Mouse (Mus musculus): ENCODE measurements around the gene Ccnq. TPM values are rescaled to one million over a fixed set of nuclear protein-coding genes. Genes with fewer than 3 reads are reported as not detected.
"Not testable (repeated sequence)": the region's sequence is repeated elsewhere in the genome, so short reads cannot be mapped to it uniquely, and the experiment has no call there.

Ccnq gene
- total and polyA plus RNA-seq, 2 experiments from 2014 or later: 30.7 to 33.1 TPM

GRCm38 (mm10) chr11:78762201-78762600 is 10.7 kb upstream of the Ccnq start:
- Histone ChIP-seq H3K4me2 (ENCODE audit: low read depth) (no peak overlapping the region), H3K9me3 (ENCODE audit: low read length) (no peaks in the 10 kb centered on the region), H3K27me3 (ENCODE audit: insufficient read depth, low read length) (no peaks in the 10 kb centered on the region), H3K27ac (ENCODE audit: low read depth, low read length) (no peak overlapping the region), H3K36me3 (ENCODE audit: insufficient read depth) (no peaks in the 10 kb centered on the region), H3K9ac (no peak overlapping the region), H3K4me1 (ENCODE audit: insufficient read depth) (no peaks in the 10 kb centered on the region), H3K4me3 (ENCODE audit: low read depth, low read length) (no peak overlapping the region)
- no peak for TF ChIP-seq CTCF (IDR thresholded peaks at IDR 0.05; ENCODE audit: low read depth)
- DNase-seq: no peak
- no peak for ATAC-seq
- 31% methylated on average over 5 of the region's 5 CpGs for WGBS

DNA sequence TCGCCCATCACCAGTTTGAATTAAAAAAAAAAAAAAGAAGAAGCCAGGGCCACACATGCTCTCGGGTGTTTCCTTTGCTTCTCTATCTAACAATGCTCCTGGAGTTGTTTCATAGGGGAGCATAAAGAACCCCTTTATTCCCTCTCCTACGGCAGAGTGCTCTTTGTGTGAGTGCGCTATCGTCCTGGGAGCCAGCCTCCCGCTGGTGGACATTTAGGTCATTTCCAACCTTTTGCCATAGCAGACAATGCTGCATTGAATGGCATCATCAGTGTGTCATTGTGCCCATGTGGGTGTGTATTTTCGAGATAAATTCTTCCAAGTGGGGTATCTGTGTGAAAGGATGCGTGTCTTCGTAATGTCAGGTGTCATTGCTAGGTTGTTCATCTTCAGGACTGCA is 9.6 kb upstream of the Ccnq start:
- no peaks in the 10 kb centered on the region for H3K27me3 ChIP-seq (ENCODE audit: insufficient read depth, low read length)
- H3K4me1 ChIP-seq (ENCODE audit: insufficient read depth): no peaks in the 10 kb centered on the region
- ATAC-seq (no peak), DNase-seq (no peak)
- WGBS: 44% methylated on average over 9 of the region's 9 CpGs
- no peak overlapping the region for H3K27ac ChIP-seq (ENCODE audit: low read depth, low read length)
- H3K9me3 ChIP-seq (ENCODE audit: low read length): no peaks in the 10 kb centered on the region
- H3K36me3 ChIP-seq (ENCODE audit: insufficient read depth): no peaks in the 10 kb centered on the region
- H3K4me2 ChIP-seq (ENCODE audit: low read depth): no peak overlapping the region
- no peak overlapping the region for H3K9ac ChIP-seq
- TF ChIP-seq CTCF (IDR thresholded peaks at IDR 0.05; ENCODE audit: low read depth): no peak
- no peak overlapping the region for H3K4me3 ChIP-seq (ENCODE audit: low read depth, low read length)

DNA sequence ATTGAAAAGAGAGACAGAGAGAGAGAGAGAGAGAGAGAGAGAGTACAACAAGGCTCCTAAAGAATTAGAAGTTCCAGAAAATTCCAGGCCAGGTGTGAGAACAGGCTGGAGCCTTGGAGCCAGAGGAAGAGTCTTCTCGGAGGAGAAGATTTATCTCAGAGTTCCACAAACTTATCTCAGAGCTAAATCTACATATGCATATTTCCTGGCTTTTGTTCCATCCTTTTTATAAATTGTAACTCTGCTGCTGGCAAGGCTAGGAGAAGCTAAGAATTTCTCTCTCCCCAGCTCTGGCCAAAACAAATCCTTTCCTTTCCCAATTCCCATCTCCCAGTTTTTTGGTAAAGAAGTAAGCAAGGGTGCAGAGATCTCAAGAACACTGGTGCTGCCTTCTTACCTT is 3.8 kb upstream of the Ccnq start:
- no peaks in the 10 kb centered on the region for H3K36me3 ChIP-seq (ENCODE audit: insufficient read depth)
- no peaks in the 10 kb centered on the region for H3K9me3 ChIP-seq (ENCODE audit: low read length)
- no peak for ATAC-seq
- no peak overlapping the region for H3K4me2 ChIP-seq (ENCODE audit: low read depth)
- H3K27me3 ChIP-seq (ENCODE audit: insufficient read depth, low read length): no peaks in the 10 kb centered on the region
- 88% methylated on average over 1 of the region's 1 CpGs for WGBS
- TF ChIP-seq CTCF (IDR thresholded peaks at IDR 0.05; ENCODE audit: low read depth): no peak
- DNase-seq: no peak
- H3K4me3 ChIP-seq (ENCODE audit: low read depth, low read length): no peak overlapping the region
- peaks cover 13% of the 10 kb centered on the region for H3K4me1 ChIP-seq (ENCODE audit: insufficient read depth)
- H3K9ac ChIP-seq: no peak overlapping the region
- no peak overlapping the region for H3K27ac ChIP-seq (ENCODE audit: low read depth, low read length)

- H3K4me1 ChIP-seq (ENCODE audit: insufficient read depth): peaks cover 13% of the 10 kb centered on the region
- H3K9ac ChIP-seq; H3K27ac ChIP-seq (ENCODE audit: low read depth, low read length); H3K4me3 ChIP-seq (ENCODE audit: low read depth, low read length); DNase-seq; H3K27me3 ChIP-seq (ENCODE audit: insufficient read depth, low read length); H3K4me2 ChIP-seq (ENCODE audit: low read depth); H3K36me3 ChIP-seq (ENCODE audit: insufficient read depth); H3K9me3 ChIP-seq (ENCODE audit: low read length); ATAC-seq: not testable (repeated sequence)
- WGBS: 82% methylated on average over 1 of the region's 1 CpGs
These were observed 2.6 kb upstream of the Ccnq start for GRCm38 (mm10) chr11:78754177-78754576.

DNA sequence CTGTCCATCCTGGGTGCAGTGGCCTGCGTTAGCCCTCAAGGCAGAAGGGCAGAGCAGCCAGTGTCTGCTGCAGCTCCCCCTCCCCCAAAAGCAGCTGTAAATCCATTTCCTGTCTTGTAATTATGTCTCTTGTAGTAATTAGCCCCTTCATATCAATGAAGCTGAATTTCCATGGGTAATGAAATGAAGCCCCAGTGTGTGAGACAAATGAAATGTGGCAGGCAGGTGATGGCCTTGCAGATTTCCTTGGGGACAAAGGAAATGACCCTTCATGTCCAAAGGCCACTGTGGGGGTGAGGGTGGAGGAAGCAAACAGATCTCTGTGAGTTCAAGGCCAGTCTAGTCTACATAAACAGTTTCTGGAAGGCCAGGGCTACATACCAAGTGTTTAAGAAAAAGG is 1.7 kb upstream of the Ccnq start:
- WGBS: 71% methylated on average over 1 of the region's 1 CpGs
- no peak overlapping the region for H3K4me2 ChIP-seq (ENCODE audit: low read depth)
- H3K9me3 ChIP-seq (ENCODE audit: low read length): no peaks in the 10 kb centered on the region
- H3K27ac ChIP-seq (ENCODE audit: low read depth, low read length): no peak overlapping the region
- no peak for ATAC-seq
- H3K4me3 ChIP-seq (ENCODE audit: low read depth, low read length): no peak overlapping the region
- no peak for DNase-seq
- H3K9ac ChIP-seq: no peak overlapping the region
- H3K4me1 ChIP-seq (ENCODE audit: insufficient read depth): peaks cover 13% of the 10 kb centered on the region
- H3K36me3 ChIP-seq (ENCODE audit: insufficient read depth): no peaks in the 10 kb centered on the region
- no peaks in the 10 kb centered on the region for H3K27me3 ChIP-seq (ENCODE audit: insufficient read depth, low read length)
- no peak for TF ChIP-seq CTCF (IDR thresholded peaks at IDR 0.05; ENCODE audit: low read depth)

GRCm38 (mm10) chr11:78751843-78752203 is 294 bp upstream of the Ccnq start:
- DNase-seq: no peak
- Histone ChIP-seq H3K4me3 (ENCODE audit: low read depth, low read length) (peak overlapping the region; percentile 53), H3K4me2 (ENCODE audit: low read depth) (peak overlapping the region; percentile 73), H3K9me3 (ENCODE audit: low read length) (no peaks in the 10 kb centered on the region), H3K4me1 (ENCODE audit: insufficient read depth) (peaks cover 13% of the 10 kb centered on the region), H3K27ac (ENCODE audit: low read depth, low read length) (peak overlapping the region; percentile 80; the same call in 1 of the 2 replicates), H3K9ac (peak overlapping the region; percentile 72; the same call in 1 of the 2 replicates), H3K27me3 (ENCODE audit: insufficient read depth, low read length) (no peaks in the 10 kb centered on the region), H3K36me3 (ENCODE audit: insufficient read depth) (no peaks in the 10 kb centered on the region)
- TF ChIP-seq CTCF (IDR thresholded peaks at IDR 0.05; ENCODE audit: low read depth): no peak
- ATAC-seq: no peak
- WGBS: 7% methylated on average over 2 of the region's 2 CpGs

- Histone ChIP-seq H3K27me3 (ENCODE audit: insufficient read depth, low read length) (no peaks in the 10 kb centered on the region), H3K27ac (ENCODE audit: low read depth, low read length) (no peak overlapping the region), H3K36me3 (ENCODE audit: insufficient read depth) (no peaks in the 10 kb centered on the region), H3K4me2 (ENCODE audit: low read depth) (no peak overlapping the region), H3K9ac (no peak overlapping the region), H3K9me3 (ENCODE audit: low read length) (no peaks in the 10 kb centered on the region), H3K4me1 (ENCODE audit: insufficient read depth) (peaks cover 8% of the 10 kb centered on the region), H3K4me3 (ENCODE audit: low read depth, low read length) (no peak overlapping the region)
- ATAC-seq (no peak), DNase-seq (no peak)
- TF ChIP-seq CTCF (IDR thresholded peaks at IDR 0.05; ENCODE audit: low read depth): no peak
- 89% methylated on average over 7 of the region's 7 CpGs for WGBS
These were observed 5.3 kb downstream of the Ccnq start for GRCm38 (mm10) chr11:78746264-78746663.

DNA sequence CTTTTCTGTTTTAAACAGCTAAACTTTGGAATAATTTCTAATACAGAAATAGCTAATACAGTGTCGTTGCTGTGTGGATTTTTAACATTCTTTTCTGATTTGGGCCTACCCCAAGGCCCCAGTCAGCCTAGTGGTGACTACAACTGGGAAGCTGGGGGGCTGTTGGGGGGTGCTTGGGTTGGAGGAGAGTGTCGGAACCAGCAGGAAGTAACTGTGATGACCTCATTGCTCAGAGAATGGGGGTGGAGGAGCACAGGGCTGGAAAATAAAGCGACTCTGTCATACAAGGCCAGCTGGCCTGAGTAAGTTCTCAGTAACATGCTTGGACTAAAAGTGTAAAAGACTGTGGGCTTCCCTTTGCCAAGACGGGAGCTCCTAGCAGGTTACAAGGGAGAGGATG is 6.1 kb downstream of the Ccnq start:
- DNase-seq (no peak), ATAC-seq (peak; percentile 42)
- no peak for TF ChIP-seq CTCF (IDR thresholded peaks at IDR 0.05; ENCODE audit: low read depth)
- Histone ChIP-seq H3K27ac (ENCODE audit: low read depth, low read length) (no peak overlapping the region), H3K9ac (no peak overlapping the region), H3K4me1 (ENCODE audit: insufficient read depth) (peaks cover 1% of the 10 kb centered on the region), H3K27me3 (ENCODE audit: insufficient read depth, low read length) (no peaks in the 10 kb centered on the region), H3K4me3 (ENCODE audit: low read depth, low read length) (no peak overlapping the region), H3K4me2 (ENCODE audit: low read depth) (no peak overlapping the region), H3K9me3 (ENCODE audit: low read length) (no peaks in the 10 kb centered on the region), H3K36me3 (ENCODE audit: insufficient read depth) (no peaks in the 10 kb centered on the region)
- WGBS: 53% methylated on average over 4 of the region's 4 CpGs

All from forebrain, postnatal 0 days (tissue).